Mouse (Mus musculus) C2C12 (cell line): ENCODE measurements around the gene Snap47.

Experiments used
- CTCF ChIP-seq: IDR thresholded peaks from one replicate; pipeline ENCODE4 v1.5.1; 2011; ENCODE audit not compliant: control insufficient read depth, insufficient read depth, insufficient read length
- MAX ChIP-seq: IDR thresholded peaks from one replicate; pipeline ENCODE4 v1.6.1; 2011; ENCODE audit warnings: mild to moderate bottlenecking, control low read depth
- USF1 ChIP-seq: IDR thresholded peaks from one replicate; pipeline ENCODE4 v1.6.1; 2011; ENCODE audit warnings: low read depth, mild to moderate bottlenecking, control low read depth, moderate library complexity

- no peak for TF ChIP-seq USF1
- TF ChIP-seq CTCF, result no peak
- no peak for TF ChIP-seq MAX
These were observed 75.5 kb downstream of the Snap47 start, which contains the start of gene Prss38 for GRCm38 (mm10) chr11:59375475-59375874.
